Mouse (Mus musculus): Measurements from ENCODE around the gene Rab20.

GRCm38 (mm10) chr8:11469095-11469494 is 9.4 kb downstream of the Rab20 start:
- no peak for TF ChIP-seq POLR2A (IDR thresholded peaks at IDR 0.05; ENCODE audit: insufficient read depth, low read depth, low read length)
- TF ChIP-seq EP300 (IDR thresholded peaks at IDR 0.05; ENCODE audit: insufficient read depth, low read depth, low read length) = peak; percentile 63; the same call in 1 of the 2 replicates
